Mouse (Mus musculus): ENCODE results near the gene Galnt14.

DNA sequence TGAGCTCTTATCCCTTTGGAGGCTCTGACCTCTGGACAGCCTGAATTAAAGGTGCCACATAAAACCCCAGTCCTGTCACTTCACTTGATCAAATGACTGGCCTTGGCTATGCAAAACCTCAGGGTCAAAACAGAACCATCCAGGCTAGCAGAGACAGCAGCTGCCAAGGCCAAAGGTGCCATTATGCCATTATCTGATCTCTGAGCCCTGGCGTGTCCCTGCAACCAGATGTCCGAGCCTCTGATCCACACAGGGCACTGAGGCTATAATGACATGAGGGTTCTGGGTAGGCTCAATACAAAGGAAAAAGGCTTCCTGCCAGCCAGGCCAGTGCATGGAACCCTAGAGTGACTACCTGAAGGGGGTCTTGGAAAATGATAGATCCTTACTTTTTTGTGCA, 75.4 kb downstream of the Galnt14 start:
- TF ChIP-seq CTCF (IDR thresholded peaks at IDR 0.05; ENCODE audit: control insufficient read depth, insufficient read depth, low read length) = no peak
- TF ChIP-seq POLR2A (IDR thresholded peaks at IDR 0.05; ENCODE audit: borderline replicate concordance, control insufficient read depth, low read depth, low read length) = no peak
